Mouse (Mus musculus) spleen, adult 2 months (tissue): Measurements from ENCODE around the gene Dxo.

ENCODE experiments used
- CTCF ChIP-seq: fragments of 200-500 bp; IDR thresholded peaks from 2 replicates; pipeline ENCODE4 v1.5.1; 2011; ENCODE audit warnings: mild to moderate bottlenecking, inconsistent platforms; ENCODE audit not compliant: insufficient read depth, insufficient read length, insufficient replicate concordance; ENCODE audit errors: extremely low read depth
- POLR2A ChIP-seq: fragments of 200-500 bp; IDR thresholded peaks from 2 replicates; pipeline ENCODE4 v1.6.1; 2011; ENCODE audit warnings: low read depth, low read length, inconsistent platforms

DNA sequence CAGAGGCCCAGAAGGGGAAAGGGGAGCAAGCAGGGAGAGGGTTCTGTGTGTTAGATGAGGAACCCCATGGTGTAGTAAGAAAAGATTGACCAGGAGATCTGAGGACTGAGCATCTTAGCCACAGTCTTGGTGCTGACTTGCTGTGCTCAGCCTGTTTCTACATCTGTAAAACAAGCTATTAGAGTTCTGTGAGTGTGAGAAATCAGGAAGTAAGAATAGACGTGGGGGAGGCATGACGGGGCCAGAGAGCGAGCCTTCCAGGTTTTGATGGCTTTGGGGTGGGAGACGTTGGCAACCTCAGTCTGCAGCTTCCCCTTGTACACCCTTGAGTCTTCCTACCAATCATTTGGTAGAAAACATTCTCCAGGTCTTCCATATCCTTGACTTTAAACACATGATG, 21.9 kb downstream of the Dxo start:
- TF ChIP-seq POLR2A (no peak), CTCF (no peak)
